Mouse (Mus musculus): ENCODE measurements at regions not wholly inside any gene's neighbourhood (a gene's known extent, or its start where the extent isn't known, plus 50 kb on each side); places are given as distances from the start of the nearest gene placed in this dataset.

- no peak for DNase-seq (ENCODE audit: low spot score)
Measured at GRCm38 (mm10) chr10:16438414-16438813, 1284.6 kb upstream of the Cited2 start.

GRCm38 (mm10) chr10:16440932-16441640 is 1281.9 kb upstream of the Cited2 start:
- no peak for DNase-seq (ENCODE audit: low spot score)

- no peak for DNase-seq (ENCODE audit: low spot score)
Measured at GRCm38 (mm10) chr10:16441661-16442072, 1281.4 kb upstream of the Cited2 start.

DNA sequence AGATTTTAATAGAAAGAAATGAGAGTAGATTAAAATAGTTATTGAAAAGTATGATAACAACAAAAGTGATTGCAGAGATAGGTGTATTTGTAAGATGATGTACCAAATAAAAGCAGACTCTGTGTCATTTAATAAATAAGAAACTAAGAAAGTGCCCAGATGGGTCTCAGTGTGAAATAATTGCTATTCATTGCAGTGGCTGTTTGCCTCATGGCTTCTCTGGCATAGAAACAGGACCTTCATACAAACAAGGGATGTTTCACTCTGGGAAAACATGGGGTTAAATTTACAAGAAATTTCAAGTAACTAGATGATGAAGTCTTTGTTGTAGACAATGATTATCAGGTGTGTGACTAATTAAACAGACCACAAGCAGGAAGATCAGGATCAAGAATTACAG is 1279.1 kb upstream of the Cited2 start:
- no peak for DNase-seq (ENCODE audit: low spot score)

DNA sequence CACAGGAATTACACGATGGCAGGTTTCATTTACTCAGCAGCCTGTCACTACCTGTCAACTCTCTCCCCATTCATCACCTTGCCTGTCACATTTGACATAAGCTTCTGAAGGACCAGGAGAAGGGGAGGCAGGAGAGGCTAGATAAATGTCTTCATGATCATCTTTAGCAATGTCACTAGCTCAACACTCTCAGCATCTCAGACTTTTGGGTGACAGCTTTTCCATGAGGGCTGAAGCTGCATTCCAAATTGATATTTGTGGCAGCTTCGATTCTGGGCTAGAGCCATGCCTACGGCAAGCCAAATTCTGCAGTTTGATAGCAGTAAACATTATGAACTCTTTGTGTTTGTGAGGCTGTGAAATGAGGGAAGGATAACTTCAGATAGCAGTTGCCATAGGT is 1255.1 kb upstream of the Cited2 start:
- DNase-seq (ENCODE audit: low spot score) = no peak

DNA sequence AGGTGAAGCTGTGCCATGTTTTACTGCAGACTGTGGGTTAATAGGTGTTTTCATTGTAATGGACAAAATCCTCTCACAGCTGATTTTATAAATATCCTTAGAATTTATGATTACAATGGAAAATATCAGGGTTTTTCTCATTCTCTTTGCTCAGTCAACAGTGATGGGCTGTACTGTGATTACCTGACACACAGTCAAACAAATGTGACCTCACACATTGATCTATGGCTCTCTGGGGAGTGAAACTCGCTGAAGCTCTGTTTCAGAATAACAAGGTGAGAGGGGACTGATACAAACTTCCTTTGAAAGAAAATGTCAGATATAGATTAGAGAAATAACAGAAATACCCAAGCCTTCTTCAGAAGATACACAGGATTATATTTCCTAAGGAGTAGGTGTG is 1253.3 kb upstream of the Cited2 start:
- DNase-seq (ENCODE audit: low spot score) = no peak

GRCm38 (mm10) chr10:16473952-16474521 is 1249.0 kb upstream of the Cited2 start:
- DNase-seq (ENCODE audit: low spot score) = no peak

DNA sequence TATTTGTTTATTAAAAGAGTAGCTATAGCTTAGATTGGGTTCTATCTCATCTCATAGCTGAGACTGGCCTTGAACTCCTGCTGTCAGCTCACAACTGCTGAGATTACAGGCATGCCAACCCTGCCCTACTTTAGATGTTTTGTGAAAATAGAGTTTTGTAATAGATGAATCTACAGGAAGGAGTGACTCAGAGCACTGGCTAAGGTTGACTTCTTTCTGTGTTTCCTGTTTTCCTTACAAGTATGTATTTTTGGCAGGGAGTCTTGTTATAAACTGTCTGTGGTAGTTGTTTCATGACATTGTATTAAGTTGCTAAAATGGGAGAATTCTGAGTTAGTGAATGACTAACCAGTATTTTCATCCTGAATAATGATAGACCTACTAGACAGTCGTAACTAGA is 1224.4 kb upstream of the Cited2 start:
- no peak for DNase-seq (ENCODE audit: low spot score)

GRCm38 (mm10) chr10:16507681-16508080 is 1215.3 kb upstream of the Cited2 start:
- no peak for DNase-seq (ENCODE audit: low spot score)

DNA sequence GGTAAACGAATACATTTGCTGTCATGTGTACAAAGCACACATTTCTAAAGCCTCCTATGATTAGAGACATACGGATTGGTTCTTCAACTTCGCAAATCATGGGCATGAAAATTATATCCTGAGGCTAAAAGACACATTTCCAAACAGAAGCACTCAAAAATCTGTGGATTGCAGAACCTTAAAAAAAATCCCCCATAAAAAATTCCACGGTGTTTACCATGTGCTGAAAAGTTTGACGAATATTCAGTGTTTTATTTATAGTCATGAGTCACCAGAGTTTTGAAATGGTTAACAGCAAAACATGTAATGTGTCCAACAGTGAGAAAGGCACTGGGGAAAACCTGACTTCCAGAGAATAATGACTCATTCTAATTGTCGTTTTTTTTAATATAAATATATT is 1214.9 kb upstream of the Cited2 start:
- no peak for DNase-seq (ENCODE audit: low spot score)

GRCm38 (mm10) chr10:16514656-16515055 is 1208.4 kb upstream of the Cited2 start:
- DNase-seq (ENCODE audit: low spot score) = no peak

DNA sequence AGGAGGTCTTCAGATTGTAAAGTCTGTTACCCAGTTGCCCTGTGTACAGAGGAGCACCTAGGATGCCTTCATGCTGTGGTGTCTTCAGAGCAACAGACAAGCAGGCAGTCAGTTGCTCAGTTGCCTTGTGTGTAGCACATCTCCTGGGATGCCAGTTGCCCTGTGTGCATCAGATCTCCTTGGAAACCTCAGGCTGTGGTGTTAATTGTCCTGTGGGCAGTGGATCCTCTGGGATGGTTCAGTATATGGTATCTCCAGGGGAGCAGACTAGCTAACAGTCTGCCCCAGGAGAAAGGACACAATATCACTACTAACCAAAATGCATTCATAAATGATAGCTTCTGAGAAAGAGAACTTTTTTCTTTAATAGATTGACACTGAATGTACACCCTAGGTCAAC is 1201.1 kb upstream of the Cited2 start:
- no peak for DNase-seq (ENCODE audit: low spot score)

DNA sequence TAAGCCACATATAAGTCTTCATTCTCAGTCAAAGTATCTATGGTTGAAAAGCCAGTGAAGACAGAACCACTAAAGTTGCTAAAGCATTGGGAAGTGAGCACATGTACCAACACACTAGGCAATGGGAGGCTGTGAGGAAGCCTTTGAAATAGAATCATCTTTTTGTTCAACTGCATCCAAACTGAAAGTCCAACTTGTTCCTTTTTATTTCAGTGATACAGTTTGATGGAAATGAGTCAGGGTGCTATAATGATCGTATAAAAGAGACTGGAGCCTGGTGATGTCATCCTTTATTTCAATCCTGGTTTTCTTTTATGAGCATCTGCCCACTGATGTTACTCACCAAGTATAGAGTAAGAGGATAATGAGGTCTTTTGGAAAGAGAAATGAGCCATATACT is 1198.9 kb upstream of the Cited2 start:
- no peak for DNase-seq (ENCODE audit: low spot score)

DNA sequence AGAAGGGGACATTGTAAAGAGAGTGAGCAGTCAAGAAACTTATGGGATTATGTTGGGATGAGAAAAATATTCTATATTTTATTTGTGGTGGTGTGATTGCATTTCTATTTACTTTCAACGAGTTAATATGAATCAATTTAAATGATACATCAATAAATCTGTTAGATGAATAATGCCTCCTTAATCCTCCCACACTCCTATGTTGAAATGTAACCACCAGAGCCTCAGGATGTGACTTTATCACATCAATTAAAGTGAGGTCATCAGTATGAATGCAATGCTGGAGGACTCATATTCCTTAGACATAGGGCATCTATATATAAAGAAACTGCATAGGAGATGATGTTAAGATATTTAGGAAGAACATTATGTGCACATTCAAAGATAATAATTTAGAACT is 1195.3 kb upstream of the Cited2 start:
- no peak for DNase-seq (ENCODE audit: low spot score)

DNA sequence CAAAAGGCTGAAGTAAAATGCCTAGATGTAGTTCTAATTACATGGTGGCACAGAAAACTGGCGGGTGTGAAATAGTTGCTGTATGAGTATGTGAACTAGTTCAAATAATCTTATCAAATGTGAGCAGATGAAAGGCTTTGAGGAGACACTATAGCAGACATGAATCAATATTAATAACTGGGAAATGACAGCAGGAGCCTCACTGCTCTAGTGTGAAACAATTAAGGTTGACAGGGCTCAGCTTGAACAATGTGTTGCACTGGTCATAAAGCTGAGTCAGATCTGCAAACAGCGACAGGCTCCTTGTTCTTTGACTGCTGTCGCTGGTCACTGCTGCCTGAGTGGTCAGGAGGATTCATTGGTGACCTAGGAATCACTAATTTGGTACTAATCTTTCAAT is 1185.4 kb upstream of the Cited2 start:
- no peak for DNase-seq (ENCODE audit: low spot score)

DNA sequence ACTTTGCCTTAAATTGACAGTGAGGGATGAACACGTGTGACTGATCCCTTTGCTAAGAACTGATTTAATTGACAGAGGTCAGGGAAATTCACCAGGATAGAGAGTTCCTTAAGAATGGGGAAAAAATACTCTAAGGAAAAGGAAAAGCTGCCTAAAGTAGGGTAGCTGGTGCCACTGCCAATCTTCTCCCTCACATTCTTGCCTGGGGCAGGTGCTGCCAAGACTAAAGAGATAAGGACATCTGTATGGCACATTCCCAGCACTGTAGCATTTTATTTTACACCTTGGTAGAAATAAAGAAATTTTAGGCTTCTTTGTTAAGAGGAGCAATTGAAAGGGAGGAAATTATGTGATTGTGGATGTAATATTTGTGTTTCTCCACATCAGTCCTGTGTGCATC is 1184.6 kb upstream of the Cited2 start:
- DNase-seq (ENCODE audit: low spot score) = no peak

- no peak for DNase-seq (ENCODE audit: low spot score)
Measured at GRCm38 (mm10) chr10:16545445-16545844, 1177.6 kb upstream of the Cited2 start.

DNA sequence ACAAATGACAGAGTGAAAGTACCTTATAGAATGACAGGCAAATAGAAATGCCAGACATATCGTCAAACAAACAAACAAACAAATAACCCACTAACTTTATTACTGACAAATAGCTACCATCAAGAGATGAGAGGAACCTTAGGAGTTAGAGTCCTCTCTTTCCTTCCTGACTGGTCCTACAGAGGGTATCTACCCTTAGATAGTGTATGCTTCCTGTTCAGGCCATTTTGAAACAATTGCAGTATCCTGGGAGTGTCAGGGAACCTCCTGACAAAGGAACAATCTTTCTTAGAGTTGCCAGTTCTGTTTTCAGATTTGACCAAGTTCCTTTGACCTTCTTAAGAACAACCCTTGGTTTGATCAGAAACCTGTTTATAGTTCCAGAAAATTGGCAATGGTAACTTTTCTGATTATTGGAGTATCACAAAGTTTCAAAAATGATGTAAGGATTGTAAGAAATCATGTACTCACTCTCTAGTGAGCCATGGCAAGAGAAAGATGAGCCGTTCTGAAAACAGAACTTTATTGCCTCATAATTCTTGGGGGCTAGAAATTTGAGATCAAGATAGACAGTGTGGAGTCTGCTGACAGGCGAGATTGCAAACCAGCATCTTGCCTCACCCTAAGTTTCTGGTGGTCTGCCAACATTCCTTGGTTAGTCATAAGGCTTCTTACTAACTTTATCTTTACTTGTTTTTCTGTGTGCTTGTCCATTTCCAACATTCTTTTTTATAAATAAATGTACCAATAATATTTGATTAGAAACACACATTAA is 1170.0 kb upstream of the Cited2 start:
- DNase-seq (ENCODE audit: low spot score) = no peak

DNA sequence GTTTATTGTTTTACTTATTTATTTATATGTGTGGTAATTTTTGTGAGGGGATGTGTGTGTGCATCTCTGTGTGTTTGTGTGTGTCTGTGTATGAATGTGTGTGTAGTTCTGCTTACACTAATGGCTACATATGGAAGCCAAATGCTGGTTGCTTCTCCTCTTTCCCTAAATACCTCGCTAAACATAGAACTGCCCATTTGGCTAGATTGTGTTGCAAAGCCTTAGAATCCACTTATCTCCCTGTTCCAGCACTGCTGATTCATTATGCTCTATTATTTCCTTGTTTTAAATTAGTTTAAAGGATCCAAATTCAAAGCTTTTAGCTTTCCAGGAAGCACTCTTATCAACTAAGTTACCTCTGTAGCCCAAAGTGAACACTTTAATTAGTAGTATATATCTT is 1148.5 kb upstream of the Cited2 start:
- no peak for DNase-seq (ENCODE audit: low spot score)

GRCm38 (mm10) chr10:16578554-16579078 is 1144.4 kb upstream of the Cited2 start:
- DNase-seq (ENCODE audit: low spot score) = no peak

GRCm38 (mm10) chr10:16580200-16580599 is 1142.8 kb upstream of the Cited2 start:
- DNase-seq (ENCODE audit: low spot score) = no peak

DNA sequence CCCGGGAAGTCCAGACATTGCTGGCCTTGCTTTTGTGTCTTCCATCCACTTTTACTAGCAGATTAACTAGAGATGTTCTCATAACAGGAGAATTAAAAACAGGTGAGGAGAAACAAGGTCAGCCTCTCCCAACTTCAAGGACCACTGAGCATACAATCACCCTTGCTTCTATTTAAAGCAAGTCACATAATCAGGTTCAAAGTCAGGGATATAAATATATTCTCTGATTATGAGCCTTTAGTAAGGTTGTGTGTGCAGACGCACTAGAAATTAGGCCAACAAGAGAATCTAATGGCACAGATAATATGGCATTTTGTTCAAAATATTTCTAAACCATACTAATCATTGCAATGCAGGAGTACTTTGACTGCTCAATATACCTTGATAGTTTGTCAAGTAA is 1134.2 kb upstream of the Cited2 start:
- no peak for DNase-seq (ENCODE audit: low spot score)

DNA sequence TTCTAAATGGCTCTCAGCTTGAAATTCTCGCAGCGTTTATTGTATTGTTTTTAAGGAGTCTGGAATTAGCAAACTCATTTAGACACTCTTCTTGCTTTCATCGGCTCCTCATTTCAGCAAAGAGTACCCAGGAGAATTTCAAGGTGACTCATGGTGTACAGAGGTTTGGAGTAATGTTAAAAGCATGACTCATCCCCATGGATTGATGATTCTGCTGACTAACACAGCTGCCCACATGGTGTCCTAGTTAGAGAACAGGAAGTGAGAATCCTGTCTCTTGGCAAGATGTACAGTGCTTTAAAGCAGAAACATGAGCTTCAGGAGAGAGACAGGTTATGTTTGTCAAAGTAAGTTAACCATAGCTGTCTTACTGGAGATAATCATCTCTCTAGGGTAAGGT is 1133.6 kb upstream of the Cited2 start:
- no peak for DNase-seq (ENCODE audit: low spot score)

Measured in testis, postnatal 10 days (tissue).